Mouse (Mus musculus) liver, adult 2 months (tissue): ENCODE data around the gene Ccdc32.

Experiments used
- CTCF ChIP-seq: fragments of 200-500 bp; IDR thresholded peaks from 2 replicates; pipeline ENCODE4 v1.5.1; 2011; ENCODE audit warnings: low read depth, low read length, control low read depth
- POLR2A ChIP-seq: fragments of 200-500 bp; IDR thresholded peaks from 2 replicates; pipeline ENCODE4 v1.6.1; 2011; ENCODE audit warnings: low read length, control low read depth; ENCODE audit not compliant: insufficient read depth; ENCODE audit errors: extremely low read depth

GRCm38 (mm10) chr2:118995919-118996797 lies 33.0 kb downstream of the Ccdc32 start:
- TF ChIP-seq POLR2A (no peak), CTCF (no peak)
